Mouse (Mus musculus): ENCODE measurements around the gene Polr2l. TPM values are rescaled to one million over a fixed set of nuclear protein-coding genes. Genes with fewer than 3 reads are reported as not detected.
"Not testable (repeated sequence)": the region's sequence is repeated elsewhere in the genome, so short reads cannot be mapped to it uniquely, and the experiment has no call there.

Polr2l gene
- polyA plus RNA-seq, 1 experiment from 2014 or later, result 75.8 TPM

GRCm38 (mm10) chr7:141451928-141452327 lies 23.0 kb downstream of the Polr2l start:
- Histone ChIP-seq H3K27me3 (replicated peaks; ENCODE audit: control insufficient read depth, insufficient read depth, low read length) (no peaks in the 10 kb centered on the region), H3K27ac (ENCODE audit: low read depth, low read length) (no peak overlapping the region), H3K9ac (ENCODE audit: low read depth, low read length) (no peak overlapping the region), H3K36me3 (ENCODE audit: control insufficient read depth, insufficient read depth, low read length) (peaks cover 22% of the 10 kb centered on the region), H3K9me3 (ENCODE audit: control insufficient read depth, low read length) (no peaks in the 10 kb centered on the region), H3K4me3 (ENCODE audit: low read length) (no peak overlapping the region), H3K4me2 (ENCODE audit: low read length) (no peak overlapping the region), H3K4me1 (ENCODE audit: control insufficient read depth, insufficient read depth, low read depth, low read length) (peaks cover 21% of the 10 kb centered on the region)
- no peak for ATAC-seq

DNA sequence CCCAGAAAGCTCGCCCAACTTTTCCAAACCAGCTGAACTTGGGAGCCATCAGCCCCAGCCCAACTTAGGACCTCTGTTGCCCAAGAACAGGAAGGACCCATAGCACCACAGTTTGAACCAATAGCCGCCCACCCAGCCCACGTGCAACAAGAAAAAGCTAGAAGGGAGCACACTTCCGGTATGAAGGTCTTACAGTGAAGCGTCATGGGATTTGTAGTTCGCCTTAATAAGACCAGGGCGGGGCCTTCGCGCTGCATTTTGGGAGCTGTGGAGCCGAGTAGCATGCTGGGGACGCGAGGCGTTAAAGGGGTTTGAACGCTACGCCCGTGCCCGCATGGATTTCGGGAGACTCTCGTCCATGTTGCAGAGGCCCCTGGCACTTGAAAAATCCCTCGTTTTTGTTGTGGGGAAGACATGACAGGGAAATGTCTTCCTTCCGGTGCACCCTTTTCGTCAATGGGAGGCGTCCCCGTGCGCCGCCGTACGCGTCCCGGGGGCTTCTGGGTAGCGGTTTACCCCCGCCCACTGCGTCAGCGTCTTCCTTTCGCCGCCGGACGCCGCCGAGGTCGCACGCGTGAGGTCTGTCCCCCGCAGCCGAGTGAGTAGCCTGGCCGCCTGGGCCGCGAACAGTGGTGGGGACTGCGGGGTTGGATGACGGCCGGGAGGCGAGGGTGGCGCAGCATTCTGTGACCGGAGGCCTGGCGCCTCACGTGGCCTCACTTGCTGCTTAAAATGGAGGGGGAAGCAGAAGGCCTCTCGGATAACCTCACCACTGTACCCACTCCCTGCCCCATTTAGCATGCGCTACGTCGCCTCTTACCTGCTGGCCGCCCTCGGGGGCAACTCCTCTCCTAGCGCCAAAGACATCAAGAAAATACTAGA lies 27.6 kb downstream of the Polr2l start, which contains the start of gene Rplp2:
Rplp2 (plus strand) TSS at position 261 of the 882 bp plus-strand sequence.
- Histone ChIP-seq H3K9ac (ENCODE audit: low read depth, low read length) (peak within 1 kb of the TSS; percentile 77), H3K4me3 (ENCODE audit: low read length) (peak within 1 kb of the TSS; percentile 76), H3K27ac (ENCODE audit: low read depth, low read length) (peak within 1 kb of the TSS; percentile 92), H3K27me3 (replicated peaks; ENCODE audit: control insufficient read depth, insufficient read depth, low read length) (no peaks in the 10 kb centered on the region), H3K36me3 (ENCODE audit: control insufficient read depth, insufficient read depth, low read length) (peaks cover 22% of the 10 kb centered on the region), H3K4me1 (ENCODE audit: control insufficient read depth, insufficient read depth, low read depth, low read length) (peaks cover 22% of the 10 kb centered on the region), H3K9me3 (ENCODE audit: control insufficient read depth, low read length) (no peaks in the 10 kb centered on the region), H3K4me2 (ENCODE audit: low read length) (peak within 1 kb of the TSS; percentile 80)
- peak; percentile 94 for ATAC-seq
- WGBS, result under 1% methylated on average over 63 of the region's 63 CpGs

DNA sequence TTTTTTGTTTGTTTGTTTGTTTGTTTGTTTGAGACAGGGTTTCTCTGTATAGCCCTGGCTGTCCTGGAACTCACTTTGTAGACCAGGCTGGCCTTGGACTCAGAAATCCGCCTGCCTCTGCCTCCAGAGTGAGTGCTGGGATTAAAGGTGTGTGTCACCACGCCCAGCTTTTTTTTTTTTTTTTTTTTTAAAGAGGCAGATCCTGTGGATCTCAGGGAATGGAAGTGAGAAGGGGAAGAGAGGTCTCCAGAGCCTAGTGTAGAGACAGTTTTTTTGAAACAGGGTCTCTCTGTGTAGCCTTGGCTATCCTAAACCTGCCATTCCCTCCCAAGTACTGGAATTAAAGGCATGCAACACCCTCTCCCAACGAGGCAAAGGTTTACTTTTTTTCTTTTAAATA lies 28.6 kb downstream of the Polr2l start:
- ATAC-seq; H3K27ac ChIP-seq (ENCODE audit: low read depth, low read length); H3K9me3 ChIP-seq (ENCODE audit: control insufficient read depth, low read length); H3K9ac ChIP-seq (ENCODE audit: low read depth, low read length); H3K27me3 ChIP-seq (replicated peaks; ENCODE audit: control insufficient read depth, insufficient read depth, low read length); H3K4me3 ChIP-seq (ENCODE audit: low read length): not testable (repeated sequence)
- WGBS, result 90% methylated on average over 3 of the region's 3 CpGs
- Histone ChIP-seq H3K4me2 (ENCODE audit: low read length) (peak overlapping the region; percentile 80), H3K36me3 (ENCODE audit: control insufficient read depth, insufficient read depth, low read length) (peaks cover 12% of the 10 kb centered on the region), H3K4me1 (ENCODE audit: control insufficient read depth, insufficient read depth, low read depth, low read length) (peaks cover 22% of the 10 kb centered on the region)

- no peaks in the 10 kb centered on the region for H3K27me3 ChIP-seq (replicated peaks; ENCODE audit: control insufficient read depth, insufficient read depth, low read length)
- under 1% methylated on average over 25 of the region's 25 CpGs for WGBS
- H3K36me3 ChIP-seq (ENCODE audit: control insufficient read depth, insufficient read depth, low read length), result no peaks in the 10 kb centered on the region
- peak within 1 kb of the TSS; percentile 56 for H3K9ac ChIP-seq (ENCODE audit: low read depth, low read length)
- no peak for ATAC-seq
- H3K4me1 ChIP-seq (ENCODE audit: control insufficient read depth, insufficient read depth, low read depth, low read length), result peaks cover 20% of the 10 kb centered on the region
- no peak within 1 kb of the TSS for H3K27ac ChIP-seq (ENCODE audit: low read depth, low read length)
- H3K9me3 ChIP-seq (ENCODE audit: control insufficient read depth, low read length), result no peaks in the 10 kb centered on the region
- peak within 1 kb of the TSS; percentile 71 for H3K4me2 ChIP-seq (ENCODE audit: low read length)
- H3K4me3 ChIP-seq (ENCODE audit: low read length), result peak within 1 kb of the TSS; percentile 37
These were observed 31.1 kb downstream of the Polr2l start, which contains the start of gene Pidd1 for GRCm38 (mm10) chr7:141443828-141444237. Gene Pidd1, minus strand, starts transcription at chr7:141444025.

DNA sequence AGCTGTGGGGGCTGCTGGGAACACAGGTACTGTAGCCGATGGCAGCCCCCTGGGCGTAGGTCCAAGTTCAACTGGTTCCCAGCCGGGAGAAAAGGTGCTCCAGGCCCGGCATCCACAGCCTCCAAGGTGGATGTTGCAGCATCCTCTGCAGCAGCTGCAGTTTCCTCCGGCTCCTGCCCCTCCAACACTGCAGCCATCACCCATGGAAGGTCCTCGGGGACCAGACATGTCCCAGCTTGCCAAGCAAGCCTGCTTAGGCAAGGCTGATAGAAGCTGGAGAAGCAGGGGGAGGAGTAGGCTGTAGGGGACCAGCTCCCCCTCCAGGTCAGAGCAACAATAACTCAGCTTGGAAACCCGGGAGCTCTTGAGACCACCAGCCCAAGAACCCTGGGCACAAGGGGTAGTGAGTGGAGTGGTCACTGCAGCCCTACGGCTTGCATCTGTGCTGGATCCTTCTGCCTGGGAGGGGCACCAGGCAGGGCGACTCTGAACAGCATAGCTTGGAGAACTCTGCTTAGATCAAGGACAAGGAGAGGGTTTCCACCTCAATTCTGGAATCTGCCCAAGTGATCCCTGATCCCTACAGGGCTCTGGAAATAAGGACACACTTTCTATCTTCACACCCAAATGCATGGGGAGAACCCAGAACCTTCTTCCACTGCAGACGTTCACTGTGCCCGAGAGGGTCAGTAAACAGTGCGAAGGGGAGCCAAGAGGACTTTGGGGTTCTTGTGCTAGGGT lies 31.7 kb downstream of the Polr2l start:
- WGBS, result 32% methylated on average over 12 of the region's 12 CpGs
- no peaks in the 10 kb centered on the region for H3K9me3 ChIP-seq (ENCODE audit: control insufficient read depth, low read length)
- no peaks in the 10 kb centered on the region for H3K27me3 ChIP-seq (replicated peaks; ENCODE audit: control insufficient read depth, insufficient read depth, low read length)
- no peak overlapping the region for H3K27ac ChIP-seq (ENCODE audit: low read depth, low read length)
- H3K9ac ChIP-seq (ENCODE audit: low read depth, low read length), result peak overlapping the region; percentile 56
- no peaks in the 10 kb centered on the region; the same call in 1 of the 2 replicates for H3K36me3 ChIP-seq (ENCODE audit: control insufficient read depth, insufficient read depth, low read length)
- no peak for ATAC-seq
- H3K4me2 ChIP-seq (ENCODE audit: low read length), result peak overlapping the region; percentile 71
- H3K4me1 ChIP-seq (ENCODE audit: control insufficient read depth, insufficient read depth, low read depth, low read length), result peaks cover 14% of the 10 kb centered on the region
- peak overlapping the region; percentile 37 for H3K4me3 ChIP-seq (ENCODE audit: low read length)

DNA sequence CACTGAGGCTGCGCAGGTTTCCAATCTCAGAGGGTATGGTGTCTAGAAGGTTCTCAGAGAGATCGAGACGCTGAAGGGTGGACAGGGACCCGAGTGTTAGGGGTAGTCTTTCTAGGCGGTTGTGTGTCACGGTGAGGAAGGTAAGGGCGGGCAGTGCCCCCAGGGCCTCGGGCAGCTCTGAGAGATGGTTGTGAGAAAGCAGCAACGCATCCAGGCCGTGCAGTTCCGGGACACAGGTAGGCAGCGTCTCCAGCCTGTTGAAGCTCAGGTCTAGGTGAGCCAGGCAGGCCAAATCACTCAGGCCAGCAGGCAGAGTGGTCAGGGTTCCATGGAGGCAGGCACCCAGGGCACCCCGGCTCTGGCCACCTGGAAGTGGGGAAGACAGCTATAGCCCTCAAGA lies 32.7 kb downstream of the Polr2l start:
- H3K27ac ChIP-seq (ENCODE audit: low read depth, low read length), result no peak overlapping the region
- WGBS, result 93% methylated on average over 13 of the region's 13 CpGs
- no peak for ATAC-seq
- no peaks in the 10 kb centered on the region; the same call in 1 of the 2 replicates for H3K36me3 ChIP-seq (ENCODE audit: control insufficient read depth, insufficient read depth, low read length)
- H3K4me1 ChIP-seq (ENCODE audit: control insufficient read depth, insufficient read depth, low read depth, low read length), result peaks cover 12% of the 10 kb centered on the region
- no peak overlapping the region; the same call in 1 of the 2 replicates for H3K9ac ChIP-seq (ENCODE audit: low read depth, low read length)
- H3K9me3 ChIP-seq (ENCODE audit: control insufficient read depth, low read length), result no peaks in the 10 kb centered on the region
- H3K27me3 ChIP-seq (replicated peaks; ENCODE audit: control insufficient read depth, insufficient read depth, low read length), result no peaks in the 10 kb centered on the region
- no peak overlapping the region; the same call in 1 of the 2 replicates for H3K4me2 ChIP-seq (ENCODE audit: low read length)
- H3K4me3 ChIP-seq (ENCODE audit: low read length), result no peak overlapping the region

DNA sequence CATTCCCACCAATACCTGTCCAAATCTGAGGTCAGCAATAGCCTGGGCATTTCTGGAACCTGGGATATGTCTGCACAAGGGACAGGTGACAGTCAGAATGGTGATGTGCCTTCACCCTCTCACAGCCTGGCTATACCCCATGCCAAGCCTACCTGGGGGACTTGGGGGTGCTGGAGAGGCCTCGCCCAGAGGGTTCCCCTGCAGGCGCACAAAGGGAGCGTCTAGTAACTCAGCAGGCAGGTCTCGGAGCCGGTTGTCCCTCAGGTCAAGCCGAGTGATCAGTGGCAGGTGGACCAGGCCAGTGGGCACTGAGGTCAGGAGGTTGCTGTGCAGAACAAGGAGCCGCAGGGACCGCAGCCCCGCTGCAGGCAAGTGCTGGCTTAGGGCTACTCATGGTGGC lies 33.5 kb downstream of the Polr2l start:
- no peak overlapping the region for H3K4me3 ChIP-seq (ENCODE audit: low read length)
- no peaks in the 10 kb centered on the region for H3K27me3 ChIP-seq (replicated peaks; ENCODE audit: control insufficient read depth, insufficient read depth, low read length)
- peaks cover 14% of the 10 kb centered on the region for H3K4me1 ChIP-seq (ENCODE audit: control insufficient read depth, insufficient read depth, low read depth, low read length)
- H3K27ac ChIP-seq (ENCODE audit: low read depth, low read length), result no peak overlapping the region
- no peaks in the 10 kb centered on the region for H3K9me3 ChIP-seq (ENCODE audit: control insufficient read depth, low read length)
- no peaks in the 10 kb centered on the region; the same call in 1 of the 2 replicates for H3K36me3 ChIP-seq (ENCODE audit: control insufficient read depth, insufficient read depth, low read length)
- WGBS, result 90% methylated on average over 9 of the region's 9 CpGs
- no peak for ATAC-seq
- H3K9ac ChIP-seq (ENCODE audit: low read depth, low read length), result no peak overlapping the region
- no peak overlapping the region for H3K4me2 ChIP-seq (ENCODE audit: low read length)

DNA sequence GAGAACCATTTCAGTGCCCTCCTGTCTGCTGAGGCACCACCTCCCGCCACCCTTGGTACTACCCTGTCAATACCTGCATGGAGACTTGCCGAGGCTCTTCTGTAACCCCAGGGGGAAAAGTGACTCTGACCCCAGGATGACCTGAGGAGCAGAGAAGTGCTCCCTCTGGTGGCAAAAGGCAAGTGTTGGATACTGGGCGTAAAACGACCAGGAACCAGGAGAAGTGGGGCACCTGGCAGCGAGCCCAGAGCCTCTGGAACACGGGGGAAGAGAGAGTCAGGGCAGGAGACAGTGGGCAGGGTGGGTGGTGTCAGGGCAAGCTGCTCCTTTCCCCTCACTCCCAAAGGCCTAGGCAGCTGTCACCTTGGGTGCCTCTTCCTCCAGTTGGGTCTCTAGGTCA lies 34.3 kb downstream of the Polr2l start:
- no peak overlapping the region for H3K4me2 ChIP-seq (ENCODE audit: low read length)
- WGBS, result 28% methylated on average over 6 of the region's 6 CpGs

GRCm38 (mm10) chr7:141439811-141440210 lies 35.1 kb downstream of the Polr2l start:
- Histone ChIP-seq H3K27me3 (replicated peaks; ENCODE audit: control insufficient read depth, insufficient read depth, low read length) (no peaks in the 10 kb centered on the region), H3K4me3 (ENCODE audit: low read length) (no peak overlapping the region), H3K9ac (ENCODE audit: low read depth, low read length) (no peak overlapping the region), H3K9me3 (ENCODE audit: control insufficient read depth, low read length) (no peaks in the 10 kb centered on the region), H3K4me2 (ENCODE audit: low read length) (no peak overlapping the region), H3K4me1 (ENCODE audit: control insufficient read depth, insufficient read depth, low read depth, low read length) (peaks cover 20% of the 10 kb centered on the region), H3K36me3 (ENCODE audit: control insufficient read depth, insufficient read depth, low read length) (no peaks in the 10 kb centered on the region; the same call in 1 of the 2 replicates), H3K27ac (ENCODE audit: low read depth, low read length) (no peak overlapping the region)
- ATAC-seq, result no peak
- 96% methylated on average over 11 of the region's 11 CpGs for WGBS

More for the DNA sequence above, 34.3 kb downstream of the Polr2l start:
- H3K27me3 ChIP-seq (replicated peaks; ENCODE audit: control insufficient read depth, insufficient read depth, low read length), result no peaks in the 10 kb centered on the region
- no peak overlapping the region for H3K27ac ChIP-seq (ENCODE audit: low read depth, low read length)
- H3K4me1 ChIP-seq (ENCODE audit: control insufficient read depth, insufficient read depth, low read depth, low read length), result peaks cover 17% of the 10 kb centered on the region
- H3K36me3 ChIP-seq (ENCODE audit: control insufficient read depth, insufficient read depth, low read length), result no peaks in the 10 kb centered on the region; the same call in 1 of the 2 replicates
- H3K9ac ChIP-seq (ENCODE audit: low read depth, low read length), result no peak overlapping the region
- no peak for ATAC-seq
- no peak overlapping the region for H3K4me3 ChIP-seq (ENCODE audit: low read length)
- H3K9me3 ChIP-seq (ENCODE audit: control insufficient read depth, low read length), result no peaks in the 10 kb centered on the region

Data from hindbrain, embryonic 16.5 days (tissue).